Mouse (Mus musculus) myocyte (in vitro differentiated cells): ENCODE results near the gene Ptpn1.

Experiments
- CEBPB ChIP-seq: IDR thresholded peaks from 2 replicates; pipeline ENCODE4 v1.6.1; 2011; ENCODE audit warnings: mild to moderate bottlenecking, moderate library complexity; ENCODE audit not compliant: poor library complexity, insufficient read depth, severe bottlenecking
- MAX ChIP-seq: IDR thresholded peaks from one replicate; pipeline ENCODE4 v1.6.1; 2011; ENCODE audit warnings: low read depth, mild to moderate bottlenecking, control low read depth
- POLR2A ChIP-seq: IDR thresholded peaks from one replicate; pipeline ENCODE4 v1.6.1; 2011; ENCODE audit warnings: low read depth, mild to moderate bottlenecking, control low read depth, moderate library complexity; ENCODE audit not compliant: insufficient read length
- POLR2AphosphoS2 ChIP-seq: IDR thresholded peaks from one replicate; pipeline ENCODE4 v1.6.1; 2011; ENCODE audit warnings: low read depth, control low read depth; ENCODE audit not compliant: insufficient read length
- TCF12 ChIP-seq: IDR thresholded peaks from one replicate; pipeline ENCODE4 v1.6.1; 2011; ENCODE audit warnings: mild to moderate bottlenecking, control low read depth; ENCODE audit not compliant: poor library complexity, insufficient read depth, severe bottlenecking
- USF1 ChIP-seq: IDR thresholded peaks from one replicate; pipeline ENCODE4 v1.6.1; 2011; ENCODE audit warnings: low read depth, mild to moderate bottlenecking, control low read depth, moderate library complexity

- TF ChIP-seq USF1 (no peak), POLR2A (no peak), CEBPB (no peak), MAX (no peak), TCF12 (no peak), POLR2AphosphoS2 (no peak)
Measured at GRCm38 (mm10) chr2:167945451-167945850, 13.6 kb downstream of the Ptpn1 start.
